Mouse (Mus musculus): Measurements from ENCODE around the gene Gdf9.

Gene Gdf9

GRCm38 (mm10) chr11:53478383-53479170 lies 47.8 kb downstream of the Gdf9 start:
- DNase-seq (ENCODE audit: low read depth, low spot score), result no peak

- no peak for DNase-seq (ENCODE audit: low read depth, low spot score)
Measured at GRCm38 (mm10) chr11:53479171-53479782, 48.5 kb downstream of the Gdf9 start.

- peak; percentile 79 for DNase-seq (ENCODE audit: low read depth, low spot score)
Measured at GRCm38 (mm10) chr11:53479783-53480301, 49.0 kb downstream of the Gdf9 start, which contains the start of the genes Gm9945 and Sowaha. TSS of gene Gm9945 (plus strand) at chr11:53480166. TSS of gene Sowaha (minus strand) at chr11:53480274.

GRCm38 (mm10) chr11:53481088-53481730 lies 50.4 kb downstream of the Gdf9 start:
- no peak for DNase-seq (ENCODE audit: low read depth, low spot score)

GRCm38 (mm10) chr11:53483159-53483891 lies 52.5 kb downstream of the Gdf9 start:
- no peak for DNase-seq (ENCODE audit: low read depth, low spot score)

- DNase-seq (ENCODE audit: low read depth, low spot score), result no peak
Measured at GRCm38 (mm10) chr11:53485719-53486118, 54.9 kb downstream of the Gdf9 start.

- no peak for DNase-seq (ENCODE audit: low read depth, low spot score)
Measured at GRCm38 (mm10) chr11:53486351-53486750, 55.5 kb downstream of the Gdf9 start.

GRCm38 (mm10) chr11:53486822-53487594 lies 56.2 kb downstream of the Gdf9 start:
- DNase-seq (ENCODE audit: low read depth, low spot score), result no peak
